Mouse (Mus musculus) gastrocnemius, postnatal 14 days (tissue): Measurements from ENCODE around the gene Rplp2. TPM values are rescaled to one million over a fixed set of nuclear protein-coding genes. Genes with fewer than 3 reads are reported as not detected.

Experiments used
- DNase-seq: peaks from one replicate; pipeline ENCODE4 v3.0.0; 2021; ENCODE audit warnings: mixed read lengths
- intact Hi-C: fragments of 180-260 bp; cut with DNase I; formaldehyde crosslinking; loops from one replicate; pipeline ENCODE4 v1.15.1; 2025; ENCODE audit warnings: low total_unique reads
- total RNA-seq, 2 experiments: library from RNA; stranded (reverse); gene quantifications; 2 replicates each; pipeline ENCODE4 v1.2.3; 2021

Rplp2 gene
- total RNA-seq, 2 experiments from 2014 or later = 730 to 819 TPM

GRCm38 (mm10) chr7:141429310-141429709 lies 17.9 kb upstream of the Rplp2 start, which contains the start of gene Cend1:
Gene Cend1 (minus strand): TSS chr7:141429491.
- no peak for DNase-seq
- intact Hi-C loops = no loop called here

DNA sequence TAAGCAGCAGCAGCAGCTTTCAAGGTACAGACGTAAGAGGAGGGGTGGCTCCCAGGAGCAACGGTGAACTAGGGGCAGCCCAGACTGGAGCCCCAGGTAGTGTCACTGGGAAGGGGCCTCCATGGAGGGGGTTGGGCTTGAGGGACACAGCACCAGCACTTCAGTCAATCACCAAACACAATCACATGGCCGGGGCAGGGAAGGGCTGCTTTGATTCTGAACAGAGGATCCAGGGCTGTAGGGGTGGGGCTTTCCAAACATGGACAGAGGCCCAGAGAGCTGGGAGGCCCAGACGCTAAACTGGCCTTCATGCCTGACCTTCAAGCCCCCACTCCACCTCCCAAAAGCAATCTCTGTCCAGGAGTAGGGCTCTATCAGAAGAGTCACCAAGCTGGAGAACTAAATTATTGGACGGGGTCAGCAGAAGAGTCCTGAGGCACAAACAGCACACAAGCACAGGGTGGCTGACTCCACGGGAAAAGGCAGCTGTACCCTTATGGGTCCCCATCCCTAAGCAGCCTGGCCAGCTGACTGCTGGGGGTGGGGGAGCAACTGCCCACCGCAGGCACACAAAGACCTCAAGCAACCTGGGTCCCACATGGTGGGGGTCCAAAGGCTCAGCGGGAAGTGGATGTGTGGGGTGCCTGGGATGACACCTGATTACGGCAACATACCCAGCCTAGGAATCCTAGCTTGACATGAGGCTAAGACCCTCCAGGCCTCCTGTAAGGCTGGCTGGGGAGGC lies 17.2 kb upstream of the Rplp2 start:
- no peak for DNase-seq
- intact Hi-C loops = no loop called here

- DNase-seq = no peak
- intact Hi-C loops = no loop called here
These were observed 16.5 kb upstream of the Rplp2 start for GRCm38 (mm10) chr7:141430585-141431240.

GRCm38 (mm10) chr7:141431434-141432185 lies 15.6 kb upstream of the Rplp2 start:
- DNase-seq = peak; percentile 10
- intact Hi-C loops = no loop called here

GRCm38 (mm10) chr7:141432186-141432611 lies 15.0 kb upstream of the Rplp2 start:
- peak; percentile 28 for DNase-seq
- intact Hi-C loops = no loop called here

- peak; percentile 63 for DNase-seq
These were observed 14.2 kb upstream of the Rplp2 start for GRCm38 (mm10) chr7:141432741-141433516.

DNA sequence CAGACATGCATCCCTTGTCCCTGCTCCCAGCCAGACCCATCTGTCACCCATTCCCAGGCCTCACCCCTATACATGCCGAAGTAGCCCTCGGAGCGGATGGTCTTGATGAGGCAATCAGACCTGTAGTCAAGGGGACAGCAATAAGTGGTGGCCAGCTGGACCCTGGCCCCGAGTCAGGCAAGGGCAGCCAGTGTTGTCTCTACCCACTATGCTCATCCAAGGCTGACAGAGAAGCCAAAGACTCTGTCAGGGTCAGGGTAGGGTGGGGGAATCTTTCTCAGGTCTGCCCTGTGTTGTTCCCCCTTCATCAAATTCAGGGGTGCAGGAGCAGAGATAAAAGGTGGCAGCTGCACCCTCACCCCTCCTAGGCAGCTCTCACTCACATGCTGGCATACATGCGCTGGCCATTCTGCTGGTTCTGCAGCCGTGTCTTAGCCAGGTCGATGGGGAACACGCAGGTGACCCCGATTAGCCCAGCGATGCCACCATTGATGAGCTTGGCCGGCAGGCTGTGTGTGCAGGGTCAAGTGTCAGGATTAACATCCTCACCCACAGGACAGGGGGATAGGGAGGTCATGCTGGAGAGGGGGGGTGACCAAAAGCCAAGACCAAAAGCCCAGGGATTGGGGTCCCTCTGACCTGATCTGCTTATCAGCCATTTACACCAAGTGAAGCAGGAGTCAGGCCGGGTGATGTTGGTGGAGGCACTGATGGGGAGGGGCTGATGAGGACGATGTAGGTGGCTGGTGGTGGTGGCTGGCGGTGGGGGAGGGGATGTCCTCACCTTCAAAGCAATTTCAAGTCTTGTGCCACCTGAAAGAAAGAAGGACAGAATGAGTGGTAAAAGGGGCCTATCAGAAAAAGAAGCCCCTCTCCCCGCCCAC lies 13.4 kb upstream of the Rplp2 start:
- intact Hi-C loops = no loop called here
- peak; percentile 7 for DNase-seq

More at GRCm38 (mm10) chr7:141432741-141433516, 14.2 kb upstream of the Rplp2 start:
- intact Hi-C loops = no loop called here

- peak; percentile 23 for DNase-seq
- intact Hi-C loops = no loop called here
These were observed 12.7 kb upstream of the Rplp2 start for GRCm38 (mm10) chr7:141434464-141434863.

GRCm38 (mm10) chr7:141435129-141435855 lies 11.9 kb upstream of the Rplp2 start:
- peak; percentile 57 for DNase-seq
- intact Hi-C loops = no loop called here

GRCm38 (mm10) chr7:141435856-141436522 lies 11.2 kb upstream of the Rplp2 start:
- DNase-seq = no peak
- intact Hi-C loops = no loop called here

- intact Hi-C loops = no loop called here
- DNase-seq = no peak
These were observed 10.7 kb upstream of the Rplp2 start for GRCm38 (mm10) chr7:141436523-141436892.

- peak; percentile 86 for DNase-seq
- intact Hi-C loops = no loop called here
These were observed 9.7 kb upstream of the Rplp2 start, which contains the start of gene Slc25a22 for GRCm38 (mm10) chr7:141437178-141438120. Gene Slc25a22 (minus strand): TSS chr7:141437892.

DNA sequence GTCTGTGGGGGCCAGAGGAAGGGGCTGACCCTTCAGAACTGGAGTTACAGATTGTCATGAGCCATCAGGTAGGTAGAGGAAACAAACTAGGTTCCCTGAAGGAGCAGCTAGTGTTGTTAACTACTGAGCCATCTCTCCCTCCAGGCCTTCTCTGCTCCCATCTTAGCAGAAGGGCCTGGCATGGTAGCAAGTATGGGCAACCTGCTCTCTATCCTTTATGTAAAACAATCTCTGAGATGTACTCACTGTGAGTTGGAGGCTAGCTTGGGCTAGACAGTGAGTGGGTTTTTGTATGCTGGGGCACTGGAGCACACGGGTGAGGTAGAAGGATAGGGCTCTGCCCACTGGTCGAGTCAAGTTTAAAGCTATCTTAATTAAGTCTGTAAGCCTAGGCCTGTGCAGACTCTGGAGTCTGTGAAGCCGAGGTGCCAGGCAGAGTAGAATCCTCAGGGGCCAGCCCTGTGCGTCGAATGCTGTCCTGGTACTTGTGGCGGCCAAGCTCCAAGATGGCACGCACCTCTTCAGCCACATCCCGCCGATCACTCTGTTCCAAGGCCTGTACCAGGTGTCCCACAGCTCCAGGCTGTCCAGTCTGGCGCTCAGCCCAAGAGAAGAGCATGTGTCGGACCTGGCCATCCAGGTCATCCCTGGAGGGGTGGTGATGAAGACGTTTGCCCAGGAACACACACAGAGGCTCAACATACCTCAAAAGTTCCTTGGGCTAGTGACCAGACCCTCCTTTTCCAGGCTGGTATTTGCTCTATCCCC lies 8.8 kb upstream of the Rplp2 start:
- peak; percentile 9 for DNase-seq
- intact Hi-C loops = no loop called here

GRCm38 (mm10) chr7:141439140-141439679 lies 8.0 kb upstream of the Rplp2 start:
- peak; percentile 4 for DNase-seq
- intact Hi-C loops = no loop called here

DNA sequence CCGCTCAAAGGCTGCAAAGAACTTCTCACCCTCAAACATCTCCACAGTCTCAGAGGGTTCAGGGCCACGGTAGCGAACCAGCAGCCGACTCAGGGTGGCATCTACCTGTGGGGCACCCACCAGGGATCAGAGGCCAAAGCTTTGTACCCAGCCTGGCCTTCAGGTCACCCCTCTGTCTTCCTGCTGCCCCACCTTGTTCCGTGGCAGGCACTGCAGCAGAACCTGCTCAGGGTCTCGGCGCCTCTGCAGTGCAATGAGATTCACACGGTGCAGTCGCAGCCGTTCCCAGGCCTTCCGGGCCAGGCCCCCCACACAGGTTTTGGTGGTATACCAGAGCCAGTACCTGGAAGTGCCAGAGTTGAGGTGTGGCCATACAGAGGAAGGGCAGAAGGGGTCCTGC lies 7.4 kb upstream of the Rplp2 start:
- DNase-seq = peak; percentile 3
- intact Hi-C loops = loop anchor here (5.0 kb wide), 1 partner anchor 33 kb away; no protein-coding TSS in a partner anchor
